Mouse (Mus musculus) megakaryocyte, embryonic 14.5 days (primary cell): ENCODE data around the gene Eid1. TPM values are rescaled to one million over a fixed set of nuclear protein-coding genes. Genes with fewer than 3 reads are reported as not detected.

Experiments used
- H3K27me3 ChIP-seq: replicated peaks from 2 replicates; pipeline ENCODE3; 2012; ENCODE audit warnings: inconsistent platforms
- H3K36me3 ChIP-seq: replicated peaks from 2 replicates; pipeline ENCODE3; 2012; ENCODE audit warnings: low read length, inconsistent platforms, mixed read lengths
- H3K4me1 ChIP-seq: 2 replicates; pipeline ENCODE4 v1.6.1; 2012; ENCODE audit warnings: inconsistent platforms
- H3K4me3 ChIP-seq: replicated peaks from 2 replicates; pipeline ENCODE3; 2012; ENCODE audit warnings: moderate library complexity, mild to moderate bottlenecking, inconsistent platforms
- H3K9me3 ChIP-seq: 2 replicates; pipeline ENCODE4 v1.6.1; 2012; ENCODE audit warnings: inconsistent platforms
- FLI1 ChIP-seq: IDR thresholded peaks from 2 replicates; pipeline ENCODE4 v1.6.1; 2012; ENCODE audit warnings: low read length, inconsistent platforms, mixed read lengths
- GATA1 ChIP-seq: IDR thresholded peaks from 3 replicates; pipeline ENCODE4 v1.6.1; 2012; ENCODE audit warnings: mixed read lengths, low read length, inconsistent platforms, borderline replicate concordance
- polyA plus RNA-seq: library from polyadenylated mRNA; stranded (reverse); fragments of >175 nt; gene quantifications from 2 replicates; pipeline ENCODE4 v1.2.3, GENCODE M21; 2012; ENCODE audit warnings: low replicate concordance; ENCODE audit not compliant: insufficient read depth

Gene Eid1
- polyA plus RNA-seq, 1 experiment: 37.5 TPM

GRCm38 (mm10) chr2:125650742-125651352 lies 22.0 kb upstream of the Eid1 start:
- TF ChIP-seq GATA1 (no peak), FLI1 (no peak)

GRCm38 (mm10) chr2:125651563-125651962 lies 21.3 kb upstream of the Eid1 start:
- H3K4me1 ChIP-seq: peaks cover 4% of the 10 kb centered on the region; the same call in 1 of the 2 replicates
- TF ChIP-seq GATA1: no peak
- TF ChIP-seq FLI1: no peak
- no peak overlapping the region for H3K4me3 ChIP-seq
- no peaks in the 10 kb centered on the region for H3K36me3 ChIP-seq
- peaks cover 52% of the 10 kb centered on the region for H3K27me3 ChIP-seq
- no peaks in the 10 kb centered on the region for H3K9me3 ChIP-seq

More at GRCm38 (mm10) chr2:125650742-125651352, 22.0 kb upstream of the Eid1 start:
- Histone ChIP-seq H3K4me3 (no peak overlapping the region), H3K9me3 (no peaks in the 10 kb centered on the region), H3K36me3 (no peaks in the 10 kb centered on the region), H3K27me3 (peaks cover 52% of the 10 kb centered on the region), H3K4me1 (peaks cover 4% of the 10 kb centered on the region; the same call in 1 of the 2 replicates)

GRCm38 (mm10) chr2:125653286-125653685 lies 19.6 kb upstream of the Eid1 start:
- Histone ChIP-seq H3K4me3 (no peak overlapping the region), H3K36me3 (no peaks in the 10 kb centered on the region), H3K27me3 (peaks cover 43% of the 10 kb centered on the region), H3K9me3 (peaks cover under 1% of the 10 kb centered on the region), H3K4me1 (peaks cover 4% of the 10 kb centered on the region; the same call in 1 of the 2 replicates)
- TF ChIP-seq GATA1: no peak
- no peak for TF ChIP-seq FLI1

- Histone ChIP-seq H3K9me3 (peaks cover 5% of the 10 kb centered on the region), H3K27me3 (peaks cover 32% of the 10 kb centered on the region), H3K4me3 (no peak overlapping the region), H3K4me1 (peaks cover 10% of the 10 kb centered on the region; the same call in 1 of the 2 replicates), H3K36me3 (no peaks in the 10 kb centered on the region)
- no peak for TF ChIP-seq GATA1
- TF ChIP-seq FLI1: no peak
These were observed 17.5 kb upstream of the Eid1 start for GRCm38 (mm10) chr2:125655391-125655790.

- Histone ChIP-seq H3K27me3 (peaks cover 36% of the 10 kb centered on the region), H3K4me3 (peak overlapping the region; percentile 65), H3K36me3 (no peaks in the 10 kb centered on the region), H3K4me1 (peaks cover 17% of the 10 kb centered on the region), H3K9me3 (peaks cover 5% of the 10 kb centered on the region)
- TF ChIP-seq FLI1 (no peak), GATA1 (no peak)
These were observed 12.9 kb upstream of the Eid1 start for GRCm38 (mm10) chr2:125659823-125660536.

- Histone ChIP-seq H3K27me3 (peaks cover 34% of the 10 kb centered on the region), H3K4me3 (peak overlapping the region; percentile 31)
- TF ChIP-seq FLI1: no peak
- no peak for TF ChIP-seq GATA1
These were observed 12.3 kb upstream of the Eid1 start for GRCm38 (mm10) chr2:125660537-125661130.

GRCm38 (mm10) chr2:125661156-125661555 lies 11.7 kb upstream of the Eid1 start:
- TF ChIP-seq FLI1 (no peak), GATA1 (no peak)
- H3K27me3 ChIP-seq: peaks cover 33% of the 10 kb centered on the region
- H3K36me3 ChIP-seq: no peaks in the 10 kb centered on the region
- H3K4me1 ChIP-seq: peaks cover 26% of the 10 kb centered on the region
- peaks cover 5% of the 10 kb centered on the region for H3K9me3 ChIP-seq
- H3K4me3 ChIP-seq: no peak overlapping the region

More at GRCm38 (mm10) chr2:125660537-125661130, 12.3 kb upstream of the Eid1 start:
- Histone ChIP-seq H3K9me3 (peaks cover 5% of the 10 kb centered on the region), H3K36me3 (no peaks in the 10 kb centered on the region), H3K4me1 (peaks cover 22% of the 10 kb centered on the region)

GRCm38 (mm10) chr2:125662517-125662916 lies 10.4 kb upstream of the Eid1 start:
- no peaks in the 10 kb centered on the region for H3K36me3 ChIP-seq
- H3K4me3 ChIP-seq: no peak overlapping the region
- peaks cover 5% of the 10 kb centered on the region for H3K9me3 ChIP-seq
- H3K27me3 ChIP-seq: peaks cover 33% of the 10 kb centered on the region
- TF ChIP-seq GATA1 (no peak), FLI1 (no peak)
- peaks cover 40% of the 10 kb centered on the region for H3K4me1 ChIP-seq

GRCm38 (mm10) chr2:125665213-125665612 lies 7.7 kb upstream of the Eid1 start:
- H3K4me1 ChIP-seq: peaks cover 43% of the 10 kb centered on the region

More at GRCm38 (mm10) chr2:125665213-125665612, 7.7 kb upstream of the Eid1 start:
- H3K36me3 ChIP-seq: no peaks in the 10 kb centered on the region
- peaks cover 37% of the 10 kb centered on the region for H3K27me3 ChIP-seq
- TF ChIP-seq GATA1 (no peak), FLI1 (no peak)
- H3K4me3 ChIP-seq: no peak overlapping the region
- no peaks in the 10 kb centered on the region for H3K9me3 ChIP-seq
